Mouse (Mus musculus): ENCODE data around the gene Gm49321.

DNA sequence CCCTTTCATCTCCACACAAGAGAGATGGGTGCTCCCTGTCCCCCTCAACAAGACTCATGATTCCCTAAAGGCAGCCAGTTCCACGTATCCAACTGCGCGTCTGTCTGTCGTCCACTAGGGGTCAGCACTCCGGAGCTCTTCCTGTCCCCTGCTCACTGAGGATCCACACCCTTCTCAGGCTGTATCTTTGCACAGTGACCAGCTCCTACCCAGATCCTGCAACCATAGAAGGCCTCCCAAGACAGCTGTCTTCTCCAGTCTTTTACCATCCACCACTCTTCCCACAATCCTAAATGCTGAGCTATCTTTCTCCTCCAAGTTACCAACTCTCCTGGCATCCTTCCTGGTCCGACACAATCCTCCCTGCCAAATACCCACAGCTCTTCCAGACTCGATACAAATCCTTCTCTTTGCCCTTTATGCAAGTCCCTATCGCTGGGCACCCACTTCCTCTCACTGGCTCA lies 72.0 kb downstream of the Gm49321 start:
- TF ChIP-seq CTCF (IDR thresholded peaks at IDR 0.05; ENCODE audit: low read depth): peak; percentile 79
- TF ChIP-seq EP300 (IDR thresholded peaks at IDR 0.05; ENCODE audit: low read depth): no peak
